Mouse (Mus musculus) embryonic facial prominence, embryonic 14.5 days (tissue): ENCODE measurements at regions not wholly inside any gene's neighbourhood (a gene's known extent, or its start where the extent isn't known, plus 50 kb on each side); places are given as distances from the start of the nearest gene placed in this dataset.

Experiments
- ATAC-seq: fragments of 200-750 bp; cut with Nextera tagmentation; 2 replicates; pipeline ENCODE4 v1.8.0; 2017; ENCODE audit warnings: low read depth, moderate number of reproducible peaks, moderate TSS enrichment
- DNase-seq: peaks from one replicate; pipeline ENCODE4 v3.0.0-alpha.2; 2015; ENCODE audit warnings: low spot score
- H3K27ac ChIP-seq: fragments of 300-500 bp; sonication (generic); replicated peaks from 2 replicates; pipeline ENCODE4 v1.5.1; 2014; ENCODE audit warnings: low read depth, mild to moderate bottlenecking, low read length, moderate library complexity
- H3K27me3 ChIP-seq: fragments of 300-500 bp; sonication (generic); replicated peaks from 2 replicates; pipeline ENCODE4 v1.6.1; 2014; ENCODE audit warnings: low read length; ENCODE audit not compliant: control insufficient read depth, insufficient read depth
- H3K36me3 ChIP-seq: fragments of 300-500 bp; sonication (generic); 2 replicates; pipeline ENCODE4 v1.6.1; 2014; ENCODE audit warnings: low read length, mixed read lengths; ENCODE audit not compliant: control insufficient read depth, insufficient read depth
- H3K4me1 ChIP-seq: fragments of 300-500 bp; sonication (generic); 2 replicates; pipeline ENCODE4 v1.6.1; 2014; ENCODE audit warnings: antibody characterized with exemption, low read length; ENCODE audit not compliant: control insufficient read depth, insufficient read depth
- H3K4me2 ChIP-seq: fragments of 300-500 bp; sonication (generic); 2 replicates; pipeline ENCODE4 v1.6.1; 2014; ENCODE audit warnings: low read depth, mild to moderate bottlenecking, low read length, moderate library complexity, mixed read lengths
- H3K4me3 ChIP-seq: fragments of 300-500 bp; sonication (generic); 2 replicates; pipeline ENCODE4 v1.5.1; 2014; ENCODE audit warnings: low read depth, mild to moderate bottlenecking, low read length
- H3K9ac ChIP-seq: fragments of 300-500 bp; sonication (generic); 2 replicates; pipeline ENCODE4 v1.6.1; 2014; ENCODE audit warnings: low read depth, mild to moderate bottlenecking, low read length, moderate library complexity, mixed read lengths
- H3K9me3 ChIP-seq: fragments of 300-500 bp; sonication (generic); 2 replicates; pipeline ENCODE4 v1.6.1; 2016; ENCODE audit warnings: low read length; ENCODE audit not compliant: control insufficient read depth
- WGBS: fragments of 180-500 bp; shearing (Covaris S2); extraction: QIAGEN DNeasy Blood & Tissue Kit; methylation state at CpG from one replicate; pipeline ENCODE4 v1.1.7; 2014; 5-methylcytosine and 5-hydroxymethylcytosine counted together

DNA sequence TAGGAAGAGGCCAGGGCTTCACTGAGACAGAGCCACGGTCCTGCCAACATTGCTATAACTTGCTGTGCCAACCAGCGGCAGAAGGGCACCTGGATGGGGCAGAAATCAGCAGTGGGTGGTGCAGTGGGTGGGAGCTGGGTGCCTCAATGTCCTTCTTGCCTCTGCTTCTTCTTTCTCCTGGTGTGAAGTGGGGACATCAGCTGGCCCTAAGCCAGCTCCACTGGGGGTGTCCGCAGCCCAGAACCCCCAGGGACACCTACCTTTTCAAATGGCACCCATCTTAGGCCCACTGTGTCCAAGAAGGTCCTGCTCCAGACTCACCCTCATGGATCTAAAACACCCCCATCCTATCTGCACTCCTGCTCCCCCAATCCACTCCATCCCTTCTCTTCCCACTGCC lies 49.9 kb upstream of the Otos start:
- Histone ChIP-seq H3K4me3 (no peak overlapping the region), H3K4me1 (peaks cover 10% of the 10 kb centered on the region), H3K36me3 (no peaks in the 10 kb centered on the region), H3K9me3 (no peaks in the 10 kb centered on the region), H3K4me2 (no peak overlapping the region), H3K27ac (no peak overlapping the region), H3K9ac (no peak overlapping the region), H3K27me3 (no peaks in the 10 kb centered on the region)
- no peak for DNase-seq
- ATAC-seq, result no peak
- WGBS, result 95% methylated on average over 3 of the region's 3 CpGs
